Mouse (Mus musculus) urinary bladder, postnatal 25 days (tissue): ENCODE data around the gene Tmppe.
A peak's percentile ranks its signal among the peaks of the same experiment; 100 is the strongest.

ENCODE experiments used
- DNase-seq: peaks from one replicate; pipeline ENCODE4 v3.0.0; 2022; ENCODE audit warnings: low spot score

Tmppe gene

GRCm38 (mm10) chr9:114394677-114395076, 6.2 kb upstream of the Tmppe start:
- no peak for DNase-seq

GRCm38 (mm10) chr9:114395258-114395657, 5.6 kb upstream of the Tmppe start:
- DNase-seq, result no peak

GRCm38 (mm10) chr9:114399680-114400079, 1.2 kb upstream of the Tmppe start:
- no peak for DNase-seq

- DNase-seq, result no peak
Observed at GRCm38 (mm10) chr9:114400588-114400948, 337 bp upstream of the Tmppe start.

GRCm38 (mm10) chr9:114401685-114402080, 778 bp downstream of the Tmppe start:
- DNase-seq, result no peak

GRCm38 (mm10) chr9:114407676-114408075, 6.8 kb downstream of the Tmppe start:
- no peak for DNase-seq

- DNase-seq, result no peak
Observed at GRCm38 (mm10) chr9:114410313-114410862, 9.5 kb downstream of the Tmppe start.

GRCm38 (mm10) chr9:114411295-114411694, 10.4 kb downstream of the Tmppe start:
- no peak for DNase-seq

- DNase-seq, result no peak
Observed at GRCm38 (mm10) chr9:114412406-114412805, 11.5 kb downstream of the Tmppe start.

GRCm38 (mm10) chr9:114413866-114414265, 13.0 kb downstream of the Tmppe start:
- no peak for DNase-seq

- DNase-seq, result peak; percentile 39
Observed at GRCm38 (mm10) chr9:114415701-114416100, 14.8 kb downstream of the Tmppe start.

- DNase-seq, result no peak
Observed at GRCm38 (mm10) chr9:114416646-114417517, 16.0 kb downstream of the Tmppe start.

GRCm38 (mm10) chr9:114418187-114418586, 17.3 kb downstream of the Tmppe start:
- peak; percentile 38 for DNase-seq

- DNase-seq, result no peak
Observed at GRCm38 (mm10) chr9:114420443-114420842, 19.5 kb downstream of the Tmppe start.

- no peak for DNase-seq
Observed at GRCm38 (mm10) chr9:114421045-114421444, 20.1 kb downstream of the Tmppe start.

- DNase-seq, result no peak
Observed at GRCm38 (mm10) chr9:114421797-114422196, 20.9 kb downstream of the Tmppe start.

- DNase-seq, result no peak
Observed at GRCm38 (mm10) chr9:114425576-114425975, 24.7 kb downstream of the Tmppe start.

- no peak for DNase-seq
Observed at GRCm38 (mm10) chr9:114426201-114426600, 25.3 kb downstream of the Tmppe start.

- DNase-seq, result no peak
Observed at GRCm38 (mm10) chr9:114427425-114427824, 26.5 kb downstream of the Tmppe start.

- DNase-seq, result no peak
Observed at GRCm38 (mm10) chr9:114428103-114428834, 27.4 kb downstream of the Tmppe start.

GRCm38 (mm10) chr9:114435668-114436067, 34.8 kb downstream of the Tmppe start:
- DNase-seq, result no peak

- no peak for DNase-seq
Observed at GRCm38 (mm10) chr9:114440548-114440947, 39.6 kb downstream of the Tmppe start.

- DNase-seq, result no peak
Observed at GRCm38 (mm10) chr9:114442225-114442624, 41.3 kb downstream of the Tmppe start.
